Mouse (Mus musculus): ENCODE results near the gene Maml3. TPM values are rescaled to one million over a fixed set of nuclear protein-coding genes. Genes with fewer than 3 reads are reported as not detected.

The Maml3 gene
- polyA plus RNA-seq, 1 experiment = 4.8 TPM

- DNase-seq (ENCODE audit: low spot score) = no peak
Measured at GRCm38 (mm10) chr3:52006721-52007330, 98.0 kb downstream of the Maml3 start.

DNA sequence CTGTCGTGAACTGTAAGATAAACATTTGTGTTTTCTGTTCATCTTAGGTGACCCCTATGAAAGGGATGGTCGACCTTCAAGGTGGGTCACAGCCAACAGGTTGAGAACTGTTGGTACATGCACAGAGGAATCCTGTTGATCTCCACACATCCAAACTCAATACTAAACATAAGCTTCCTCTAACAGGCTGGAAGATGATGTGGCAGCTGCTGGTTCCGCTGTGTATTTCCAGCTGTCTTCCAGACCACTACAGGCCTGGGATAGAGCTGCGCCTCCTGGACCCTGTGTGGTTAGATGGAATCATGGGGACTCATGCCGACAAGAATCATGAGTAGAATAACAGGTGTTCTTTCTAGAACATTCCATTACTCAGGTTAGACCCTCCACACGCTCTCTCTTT is 101.2 kb downstream of the Maml3 start:
- no peak for DNase-seq (ENCODE audit: low spot score)

DNA sequence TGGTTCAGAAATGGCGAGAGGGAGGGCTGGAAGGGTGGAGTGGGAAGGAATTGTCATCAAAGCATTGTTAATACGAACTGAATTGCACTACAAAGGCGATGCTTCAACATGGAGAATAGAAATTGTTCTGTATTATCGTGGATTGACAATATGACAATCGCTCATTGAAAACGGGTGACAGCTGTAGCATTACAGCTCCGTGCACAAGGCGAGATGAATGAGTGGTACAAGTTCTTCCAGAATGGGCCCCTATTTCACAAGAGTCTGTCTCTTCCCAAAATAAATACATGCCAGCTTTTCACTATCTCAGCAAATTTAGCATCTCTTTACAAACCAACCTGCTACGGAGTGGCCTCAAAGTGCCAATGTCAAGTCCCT is 103.4 kb downstream of the Maml3 start:
- no peak for DNase-seq (ENCODE audit: low spot score)

GRCm38 (mm10) chr3:52000871-52001517 is 103.9 kb downstream of the Maml3 start:
- no peak for DNase-seq (ENCODE audit: low spot score)

DNA sequence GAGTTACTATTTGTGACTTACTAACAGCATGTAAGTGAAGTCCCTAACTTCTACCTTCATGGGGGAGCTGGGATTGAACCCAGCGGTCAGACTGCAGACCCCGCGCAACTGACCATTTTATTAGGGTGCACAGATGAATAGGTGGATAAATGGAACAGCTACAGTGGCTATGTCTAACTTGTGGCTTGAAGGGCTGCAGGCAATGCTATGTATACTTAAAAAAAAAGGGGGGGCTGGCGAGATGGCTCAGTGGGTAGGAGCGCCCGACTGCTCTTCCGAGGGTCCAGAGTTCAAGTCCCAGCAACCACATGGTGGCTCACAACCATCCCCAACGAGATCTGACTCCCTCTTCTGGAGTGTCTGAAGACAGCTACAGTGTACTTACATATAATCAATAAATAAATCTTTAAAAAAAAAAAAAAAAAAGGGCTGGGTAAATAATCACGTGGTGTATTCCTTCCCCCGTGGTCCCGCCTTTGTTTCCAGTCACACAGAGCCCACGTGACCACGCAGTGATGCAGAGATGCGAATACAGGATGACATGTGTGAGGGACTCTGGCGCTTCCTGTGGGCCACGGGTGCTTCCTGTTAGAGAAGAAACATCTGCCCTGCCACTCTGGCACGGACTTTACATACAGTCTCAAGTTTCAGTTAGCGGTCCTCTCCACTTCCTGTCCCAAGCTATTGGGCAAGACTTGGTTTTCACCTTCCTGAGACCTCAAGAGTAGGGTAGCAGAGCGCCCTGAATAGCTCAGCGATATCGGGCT is 105.0 kb downstream of the Maml3 start:
- DNase-seq (ENCODE audit: low spot score) = no peak

DNA sequence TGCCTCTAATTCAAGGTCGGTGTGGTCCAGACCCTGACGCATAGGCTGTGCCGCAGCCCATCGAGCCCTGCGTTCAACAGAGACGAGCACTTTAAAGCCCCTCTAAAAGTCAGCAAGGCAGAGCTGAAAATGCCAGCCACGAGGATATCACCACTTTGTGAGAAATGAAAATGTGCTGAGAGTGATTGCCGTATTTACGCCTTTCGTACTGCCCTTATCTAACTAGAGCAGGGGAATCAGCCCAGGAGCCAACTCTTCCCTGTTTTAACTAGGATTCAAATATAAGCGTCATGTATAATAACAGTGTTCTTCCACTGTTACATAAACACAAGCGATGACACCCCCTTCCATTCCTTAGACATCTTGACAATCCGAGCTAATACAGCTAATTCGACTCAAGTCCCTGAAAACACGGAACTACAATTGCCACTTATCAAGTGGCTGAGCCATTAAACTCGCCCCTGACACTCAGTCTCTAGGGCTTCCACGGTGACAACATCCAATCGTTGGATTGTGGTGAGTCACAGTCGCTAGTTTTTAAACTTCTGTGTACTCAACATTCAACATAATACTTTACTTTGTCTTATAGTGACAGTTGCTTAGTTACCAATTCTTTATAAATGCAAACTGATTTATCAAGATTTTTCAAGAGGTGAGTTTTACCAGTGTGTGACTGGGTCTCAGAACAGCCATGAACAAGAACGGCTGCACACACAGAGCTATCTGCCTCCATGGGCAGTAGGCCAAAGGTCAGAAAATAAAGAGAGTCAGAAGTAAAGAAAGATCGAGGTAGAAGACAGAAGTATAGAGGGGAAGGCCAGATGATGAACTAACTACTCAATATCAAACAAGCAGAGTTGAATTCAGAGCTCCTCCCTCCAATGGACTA is 106.1 kb downstream of the Maml3 start:
- no peak for DNase-seq (ENCODE audit: low spot score)

- DNase-seq (ENCODE audit: low spot score) = no peak
Measured at GRCm38 (mm10) chr3:51997616-51998015, 107.3 kb downstream of the Maml3 start.

DNA sequence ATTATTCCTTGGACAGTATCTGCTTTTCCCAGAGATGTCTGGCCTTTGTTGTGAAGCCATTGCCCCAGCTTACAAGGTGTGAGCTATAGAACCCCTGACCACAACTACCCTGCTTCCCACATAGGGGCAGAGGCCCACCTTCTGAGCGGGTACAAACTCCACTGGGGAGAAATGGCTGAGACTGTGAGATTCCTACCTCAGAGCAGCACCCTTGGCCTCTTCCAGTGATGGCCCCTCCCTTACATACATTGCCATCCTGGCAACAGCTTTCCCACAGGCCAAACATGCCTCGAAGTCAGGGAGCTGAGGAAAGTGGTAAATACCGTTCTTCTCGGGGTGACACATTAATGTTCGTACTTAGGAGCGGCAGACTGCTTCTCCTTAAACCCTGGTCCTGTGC is 118.4 kb downstream of the Maml3 start:
- DNase-seq (ENCODE audit: low spot score) = no peak

DNA sequence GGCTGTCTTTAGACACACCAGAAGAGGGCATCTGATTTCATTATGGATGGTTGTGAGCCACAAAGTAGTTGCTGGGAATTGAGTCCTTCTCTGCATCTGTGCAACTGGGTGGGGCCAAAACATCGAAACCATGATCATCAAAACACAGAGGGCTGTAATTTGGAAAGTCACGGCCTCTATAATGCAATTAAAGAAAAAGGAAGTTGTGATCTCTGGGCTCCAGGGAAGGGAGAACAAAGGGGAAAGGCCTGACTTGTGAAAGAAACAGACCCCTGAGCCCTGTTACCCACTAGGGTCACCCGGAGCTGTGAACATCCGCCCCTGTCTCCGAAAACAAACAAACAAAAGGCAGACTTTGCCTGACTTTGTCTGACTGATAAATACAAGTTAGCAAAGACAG is 123.4 kb downstream of the Maml3 start:
- no peak for DNase-seq (ENCODE audit: low spot score)

DNA sequence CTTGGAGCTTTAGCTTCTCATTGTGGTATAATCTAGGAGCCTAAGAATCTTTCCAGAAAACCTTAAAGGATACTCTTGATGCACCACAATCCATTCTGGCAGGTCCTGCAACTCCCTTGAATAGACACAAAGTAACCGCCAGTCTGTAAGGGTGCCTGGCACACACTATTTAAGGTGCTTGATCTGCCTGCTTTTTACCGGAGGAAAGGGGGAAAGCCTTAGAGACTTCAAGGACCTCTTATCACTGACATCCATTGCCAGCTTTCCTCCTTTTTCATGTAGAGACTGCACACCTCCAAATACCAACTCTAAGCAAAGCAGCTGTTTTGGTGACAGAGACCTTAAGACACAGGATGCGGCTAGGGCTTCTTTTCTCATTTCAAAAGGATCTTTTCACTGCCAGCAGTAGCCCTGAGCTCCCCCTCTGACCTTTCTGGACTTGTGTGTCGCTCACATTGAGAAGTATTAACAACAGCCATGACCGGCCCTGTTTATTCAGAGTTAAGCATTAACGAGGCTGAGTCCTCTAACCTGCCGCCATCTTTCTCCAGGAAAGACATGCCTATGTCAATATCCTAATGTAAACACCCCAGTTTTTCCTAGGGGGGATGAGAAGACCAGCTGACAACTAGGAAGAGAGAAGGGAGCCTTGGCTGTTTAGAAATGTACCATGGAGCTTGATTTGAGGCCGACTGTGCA is 127.1 kb downstream of the Maml3 start:
- DNase-seq (ENCODE audit: low spot score) = no peak

DNA sequence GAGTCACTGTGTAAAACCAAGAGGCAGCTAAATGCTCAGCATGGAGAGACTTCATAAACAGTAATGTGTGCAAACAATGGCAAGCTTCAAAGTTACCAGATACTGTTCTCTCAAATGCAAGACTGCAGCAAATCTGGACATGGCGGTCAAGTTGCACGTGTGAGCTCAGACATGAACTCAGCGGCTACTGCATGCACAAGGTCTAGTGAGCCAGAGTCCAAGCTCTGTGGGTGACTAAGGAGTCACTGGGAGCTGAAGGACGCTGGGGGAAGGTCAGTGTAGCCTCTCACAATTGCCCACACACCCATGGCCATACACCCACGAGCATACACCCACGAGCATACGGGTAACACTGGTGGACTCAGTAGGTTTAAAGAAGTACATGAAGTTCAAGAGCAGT is 130.3 kb downstream of the Maml3 start:
- DNase-seq (ENCODE audit: low spot score) = no peak

DNA sequence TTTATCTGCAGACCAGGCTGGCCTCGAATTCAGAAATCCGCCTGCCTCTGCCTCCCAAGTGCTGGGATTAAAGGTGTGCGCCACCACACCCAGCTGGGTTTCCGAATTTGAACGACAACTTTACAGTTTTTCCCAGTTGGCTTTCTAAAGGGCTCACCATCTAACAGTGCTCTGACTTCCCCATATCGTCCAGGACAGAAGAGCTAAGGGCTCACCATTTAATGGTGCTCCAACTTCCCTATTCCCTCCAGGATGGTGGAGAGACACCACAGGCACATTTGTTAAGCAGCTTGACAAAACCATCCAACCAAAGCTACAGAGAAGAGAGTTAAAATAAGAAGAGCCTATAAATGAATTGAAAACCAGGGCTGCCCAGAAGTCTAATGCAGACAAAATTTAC is 130.7 kb downstream of the Maml3 start:
- no peak for DNase-seq (ENCODE audit: low spot score)

- no peak for DNase-seq (ENCODE audit: low spot score)
Measured at GRCm38 (mm10) chr3:51972576-51972975, 132.3 kb downstream of the Maml3 start.

DNA sequence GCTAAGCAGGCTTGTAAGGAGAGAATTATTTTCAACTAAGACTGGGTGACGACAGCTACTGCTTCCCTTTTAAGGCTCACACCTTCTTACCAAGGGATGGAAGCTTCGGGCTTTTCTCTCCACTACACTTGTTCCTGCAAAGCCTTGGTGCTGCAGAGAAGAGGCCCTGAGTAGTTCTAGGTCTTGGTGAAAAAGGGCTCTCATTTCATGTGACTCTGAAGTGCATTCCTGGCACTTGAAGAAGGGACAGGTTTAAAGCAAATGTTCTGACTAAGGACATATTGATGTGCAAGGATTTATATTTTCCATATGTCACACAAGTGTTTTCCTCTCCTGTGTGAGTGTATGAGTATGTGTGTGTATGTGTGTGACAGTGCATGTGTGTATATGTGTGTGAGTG is 134.4 kb downstream of the Maml3 start:
- DNase-seq (ENCODE audit: low spot score) = no peak

DNA sequence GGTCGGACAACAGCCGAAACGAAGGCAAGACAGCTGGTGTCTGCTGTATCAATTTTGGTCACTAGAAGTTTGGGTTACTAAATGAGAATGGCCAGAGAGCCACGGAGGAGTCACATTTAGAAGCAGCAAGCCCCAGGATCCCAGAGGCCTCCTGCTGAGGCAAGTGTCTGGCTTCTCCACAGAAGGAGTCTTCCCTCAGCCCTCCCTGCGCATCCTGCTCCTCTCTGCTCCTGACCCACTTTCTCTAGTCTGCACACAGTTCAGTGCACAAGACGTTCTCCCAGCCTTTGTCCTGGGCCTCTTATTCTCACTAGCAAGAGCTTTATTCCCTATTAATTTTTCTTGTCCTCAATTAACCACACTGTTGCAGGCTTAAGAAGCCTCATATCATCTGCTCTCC is 135.4 kb downstream of the Maml3 start:
- DNase-seq (ENCODE audit: low spot score) = no peak

DNA sequence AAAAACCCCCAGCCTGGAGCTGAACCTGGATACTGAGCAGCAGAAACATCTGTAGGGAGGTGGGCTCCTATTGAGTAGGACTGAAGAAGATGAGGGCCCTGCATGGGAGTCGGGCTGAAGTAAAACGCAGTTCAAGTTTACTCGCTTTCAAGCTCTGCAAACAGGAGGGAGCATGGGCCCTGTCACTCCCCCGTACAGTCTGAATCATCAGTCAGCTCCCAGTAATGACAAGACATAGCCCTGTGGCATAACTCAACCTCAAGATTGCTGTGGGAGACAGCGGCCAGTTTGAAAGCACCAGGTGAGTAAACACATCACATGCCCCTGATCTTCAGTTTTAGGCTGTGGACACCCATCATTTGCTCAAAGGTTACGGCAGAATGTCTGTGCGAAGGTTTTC is 139.0 kb downstream of the Maml3 start:
- no peak for DNase-seq (ENCODE audit: low spot score)

GRCm38 (mm10) chr3:51965436-51965835 is 139.4 kb downstream of the Maml3 start:
- no peak for DNase-seq (ENCODE audit: low spot score)

DNA sequence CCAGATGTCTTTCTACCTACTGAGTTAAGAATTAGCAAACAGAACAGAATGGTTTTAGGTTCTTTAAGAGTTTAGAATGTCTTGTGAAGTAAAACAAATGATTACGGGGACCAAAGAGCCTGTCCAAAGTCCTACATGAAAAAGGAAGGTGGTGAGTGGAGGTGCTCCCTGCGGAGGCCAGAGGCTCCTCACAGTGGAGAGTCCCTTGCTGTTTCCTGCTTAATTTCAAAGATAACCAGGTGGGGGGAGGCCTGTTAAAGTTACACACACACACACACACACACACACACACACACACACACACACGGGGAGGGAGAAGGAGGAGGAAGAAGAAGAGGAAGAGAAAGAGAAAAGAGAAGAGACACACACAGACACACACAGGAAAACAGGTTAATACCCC is 139.9 kb downstream of the Maml3 start:
- DNase-seq (ENCODE audit: low spot score) = no peak

- DNase-seq (ENCODE audit: low spot score) = no peak
Measured at GRCm38 (mm10) chr3:51963891-51964593, 140.8 kb downstream of the Maml3 start.

DNA sequence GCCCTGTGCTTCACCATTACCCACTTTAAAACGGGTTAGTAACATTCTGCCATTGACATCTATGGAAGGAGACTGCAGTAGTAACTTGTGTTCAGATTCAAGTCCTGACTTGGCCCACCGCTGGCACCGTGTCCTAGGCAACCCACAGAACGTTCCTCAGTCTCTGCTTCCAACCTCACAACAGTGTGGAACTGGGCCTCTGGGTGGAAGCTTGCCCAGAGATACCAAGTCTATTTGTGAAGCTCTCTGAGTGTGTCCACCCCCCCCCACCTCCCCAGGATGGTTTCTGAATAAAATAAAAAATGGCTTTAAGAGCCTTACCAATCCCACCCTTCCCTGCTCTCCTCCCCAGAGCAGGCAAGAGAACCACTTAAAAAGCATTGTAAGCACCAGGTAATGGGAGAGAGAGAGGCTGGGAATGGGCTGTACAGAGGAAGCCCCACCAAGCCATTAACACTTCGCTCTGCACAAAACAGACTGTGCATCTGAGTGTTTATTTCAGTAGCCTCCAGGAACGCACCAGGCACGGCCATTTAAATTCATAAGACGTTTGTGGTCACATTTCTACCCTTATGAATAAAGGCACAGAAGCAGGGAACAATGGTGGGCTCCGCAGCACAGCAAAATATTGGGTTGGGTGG is 141.6 kb downstream of the Maml3 start:
- DNase-seq (ENCODE audit: low spot score) = no peak

Measured in urinary bladder, adult 2 months (tissue).